Mouse (Mus musculus) urinary bladder, postnatal 14 days (tissue): ENCODE data around the gene Dixdc1.

ENCODE experiments used
- DNase-seq: peaks from one replicate; pipeline ENCODE4 v3.0.0; 2021; ENCODE audit warnings: low spot score

Gene Dixdc1

DNA sequence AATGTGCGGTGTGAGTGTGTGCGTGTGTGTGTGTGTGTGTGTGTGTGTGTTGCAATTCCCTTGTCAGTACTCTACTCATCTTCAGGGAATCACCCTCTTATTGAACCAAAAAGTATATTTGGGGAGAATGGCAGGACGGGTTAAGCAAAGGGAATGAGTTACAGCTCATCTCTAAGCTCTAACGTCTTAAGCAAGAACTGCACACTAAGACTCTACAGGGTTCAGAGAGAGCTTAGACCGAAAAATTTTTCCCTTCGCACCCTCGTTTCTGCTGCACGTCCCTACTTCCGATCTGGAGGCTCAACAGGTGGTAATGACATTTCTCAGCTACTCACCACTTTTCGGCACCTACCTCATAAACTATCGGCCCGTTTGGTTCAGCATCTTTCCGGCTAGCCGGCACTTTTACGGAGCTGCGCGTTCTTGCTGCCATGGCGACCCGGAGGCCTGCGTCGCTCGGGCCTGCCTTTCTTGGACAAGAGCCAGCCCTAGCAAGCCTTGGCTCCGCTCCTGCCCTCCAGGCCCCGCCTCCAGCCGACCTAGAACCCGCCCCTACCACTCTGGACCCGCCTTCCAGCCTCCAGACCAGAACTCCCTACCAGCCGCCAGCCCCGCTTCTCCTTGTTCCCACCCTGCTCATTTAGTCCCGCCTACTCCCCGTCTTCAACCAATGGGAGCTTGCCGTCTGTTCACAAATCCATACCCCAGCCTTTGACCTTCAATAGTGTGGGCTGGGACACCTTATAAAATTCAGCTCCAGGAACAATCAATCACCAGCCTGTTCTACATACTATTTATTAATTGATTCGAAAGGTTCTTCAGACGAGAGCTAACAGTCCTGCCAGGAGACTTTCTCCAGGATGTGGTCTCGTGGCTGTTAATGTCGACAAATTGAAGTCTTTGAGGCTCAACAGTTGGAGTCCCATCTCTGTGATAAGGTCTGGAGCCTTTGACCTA is at the start of gene Dixdc1:
Gene Dixdc1, minus strand, starts transcription at position 604 of the 957 bp plus-strand sequence.
- peak; percentile 94 for DNase-seq

DNA sequence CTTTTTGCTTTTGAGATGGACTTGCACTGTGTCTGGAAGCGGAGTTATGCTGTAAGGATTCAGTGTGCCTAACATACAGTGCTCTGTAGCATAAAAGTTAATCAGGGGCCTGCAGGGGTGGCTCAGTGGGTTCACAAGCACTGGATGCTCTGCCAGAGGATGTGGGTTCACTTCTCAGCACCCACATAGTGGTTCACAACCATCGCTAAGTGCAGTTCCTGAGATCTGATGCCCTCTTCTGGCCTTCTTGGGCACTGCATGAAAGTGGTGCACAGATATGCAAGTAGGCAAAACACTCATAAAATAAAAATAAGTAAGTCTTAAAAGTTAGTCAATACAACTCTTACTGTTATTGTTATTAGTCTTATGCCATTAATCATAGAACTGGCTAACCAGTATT is 42.8 kb upstream of the Dixdc1 start:
- DNase-seq = peak; percentile 38

DNA sequence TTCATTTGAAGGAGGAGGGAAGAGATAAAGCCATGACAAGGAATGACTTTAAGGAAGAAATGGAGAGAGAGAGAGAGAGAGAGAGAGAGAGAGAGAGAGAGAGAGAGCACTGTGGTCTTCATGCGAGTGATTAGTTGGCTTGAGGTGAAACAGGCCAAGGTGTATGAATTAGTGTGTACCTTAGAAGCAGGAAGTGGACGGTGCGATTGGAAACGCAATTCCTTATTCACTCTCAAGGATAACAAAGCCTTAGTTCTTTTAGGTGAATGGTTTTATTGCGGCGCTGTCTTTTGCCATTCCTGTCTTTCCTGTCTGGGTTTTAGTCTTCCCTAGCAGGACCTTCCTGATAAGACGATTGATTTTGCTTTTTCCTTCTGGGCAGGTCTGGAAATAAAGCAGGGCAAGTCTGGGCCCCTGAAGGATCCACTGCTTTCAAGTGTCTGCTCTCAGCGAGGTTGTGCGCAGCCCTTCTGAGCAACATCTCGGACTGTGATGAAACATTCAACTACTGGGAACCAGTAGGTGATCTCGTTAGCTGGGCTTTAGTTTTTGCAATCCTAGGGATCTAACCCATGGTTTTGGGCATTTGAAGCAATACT is 36.9 kb upstream of the Dixdc1 start:
- no peak for DNase-seq

DNA sequence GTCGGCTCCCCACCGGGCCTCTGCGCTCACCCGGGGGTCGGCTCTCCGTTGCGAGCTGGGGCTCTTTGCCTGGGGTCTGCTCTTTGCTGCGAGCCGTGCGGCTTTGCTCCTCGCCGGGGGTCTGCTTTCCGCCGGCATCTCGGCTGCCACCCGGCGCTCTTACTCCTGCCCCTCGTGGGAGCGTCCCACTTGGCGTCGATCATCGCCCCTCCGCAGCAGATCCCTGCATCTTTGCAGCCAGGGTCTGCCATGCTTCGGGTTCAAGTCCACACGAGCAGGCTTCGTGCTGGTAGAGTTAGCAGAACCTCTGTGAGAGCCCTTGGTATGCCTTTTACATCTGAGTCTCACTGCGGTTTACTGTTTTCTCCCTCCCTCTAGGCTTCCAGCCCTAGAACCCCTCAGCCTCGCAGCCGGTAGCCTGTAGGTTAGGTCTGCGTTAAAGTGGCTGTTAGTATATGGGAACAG is 36.4 kb upstream of the Dixdc1 start:
- DNase-seq = no peak

DNA sequence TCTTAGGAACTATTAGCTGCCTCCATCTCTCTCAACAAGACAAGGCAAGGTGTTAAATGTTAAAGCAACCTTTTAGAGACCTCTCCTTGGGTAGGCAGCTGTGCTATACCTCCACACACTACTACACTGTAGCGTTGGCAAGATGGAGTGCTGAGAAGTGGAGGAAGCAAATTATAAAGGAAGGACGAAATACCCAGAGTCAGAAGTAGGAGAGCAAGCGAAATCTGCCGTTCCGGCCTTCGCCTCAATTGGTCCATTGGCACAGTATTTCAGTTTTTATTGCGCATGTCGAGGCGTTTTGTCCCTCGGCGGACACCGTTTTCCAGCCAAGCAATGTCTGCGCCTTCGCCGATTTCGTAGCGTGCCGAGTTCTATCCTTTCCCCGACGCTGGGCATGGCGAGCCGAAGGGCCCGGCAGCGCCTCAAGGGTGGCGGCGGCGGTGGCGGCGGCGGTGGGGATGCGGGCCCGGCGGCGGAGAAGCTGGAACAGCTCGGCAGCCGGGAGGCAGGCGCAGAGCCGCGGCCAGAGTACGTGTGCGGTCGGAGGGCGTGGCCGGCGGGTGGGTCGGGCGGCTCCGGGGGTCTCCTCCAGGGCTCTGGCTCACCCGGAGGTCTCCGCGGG is 35.8 kb upstream of the Dixdc1 start, which contains the start of the genes Alg9 and 1110032A03Rik:
Gene Alg9, plus strand, starts transcription at position 29 of the 622 bp plus-strand sequence.
Gene 1110032A03Rik, minus strand, starts transcription at position 530 of the 622 bp plus-strand sequence.
- peak; percentile 89 for DNase-seq

DNA sequence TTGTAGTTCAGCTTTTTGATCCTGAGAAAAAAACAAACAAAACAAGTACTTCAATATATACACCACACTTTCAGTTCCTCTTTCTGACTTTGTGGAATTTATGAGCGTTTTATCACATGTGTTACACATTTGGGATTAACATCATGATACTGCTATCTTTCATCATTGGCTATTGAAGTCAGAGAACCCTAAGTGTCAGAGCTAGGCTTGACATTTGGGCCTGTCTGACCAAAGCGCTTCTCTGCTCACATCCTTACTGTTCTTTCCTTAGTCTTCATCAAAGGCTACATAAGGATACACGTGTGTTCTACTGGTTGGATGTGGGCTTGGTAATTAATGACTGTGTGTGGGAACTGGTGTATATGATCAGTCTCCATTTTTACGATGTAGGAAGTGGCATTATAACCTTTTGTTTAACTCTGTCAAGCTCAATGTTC is 34.7 kb upstream of the Dixdc1 start:
- no peak for DNase-seq

DNA sequence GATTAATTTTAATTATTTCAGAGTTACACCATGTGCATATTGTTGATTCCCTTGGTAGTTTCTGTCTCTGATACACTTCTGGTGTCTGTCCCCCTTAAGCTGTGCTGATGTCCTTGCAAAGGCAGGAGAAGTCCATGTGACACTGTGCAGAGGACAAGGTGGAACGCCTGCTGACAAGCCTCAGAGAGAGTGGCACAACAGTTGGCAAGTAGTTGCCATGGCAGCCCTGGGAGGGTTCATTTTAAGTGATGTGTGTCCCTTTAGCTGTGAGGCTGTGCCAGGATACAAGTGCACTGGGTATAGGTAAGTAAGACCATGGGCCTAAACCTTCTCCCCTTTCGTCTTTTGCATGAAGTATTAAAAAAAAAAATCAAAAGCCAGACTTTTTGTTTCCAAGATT is 30.7 kb upstream of the Dixdc1 start:
- no peak for DNase-seq

DNA sequence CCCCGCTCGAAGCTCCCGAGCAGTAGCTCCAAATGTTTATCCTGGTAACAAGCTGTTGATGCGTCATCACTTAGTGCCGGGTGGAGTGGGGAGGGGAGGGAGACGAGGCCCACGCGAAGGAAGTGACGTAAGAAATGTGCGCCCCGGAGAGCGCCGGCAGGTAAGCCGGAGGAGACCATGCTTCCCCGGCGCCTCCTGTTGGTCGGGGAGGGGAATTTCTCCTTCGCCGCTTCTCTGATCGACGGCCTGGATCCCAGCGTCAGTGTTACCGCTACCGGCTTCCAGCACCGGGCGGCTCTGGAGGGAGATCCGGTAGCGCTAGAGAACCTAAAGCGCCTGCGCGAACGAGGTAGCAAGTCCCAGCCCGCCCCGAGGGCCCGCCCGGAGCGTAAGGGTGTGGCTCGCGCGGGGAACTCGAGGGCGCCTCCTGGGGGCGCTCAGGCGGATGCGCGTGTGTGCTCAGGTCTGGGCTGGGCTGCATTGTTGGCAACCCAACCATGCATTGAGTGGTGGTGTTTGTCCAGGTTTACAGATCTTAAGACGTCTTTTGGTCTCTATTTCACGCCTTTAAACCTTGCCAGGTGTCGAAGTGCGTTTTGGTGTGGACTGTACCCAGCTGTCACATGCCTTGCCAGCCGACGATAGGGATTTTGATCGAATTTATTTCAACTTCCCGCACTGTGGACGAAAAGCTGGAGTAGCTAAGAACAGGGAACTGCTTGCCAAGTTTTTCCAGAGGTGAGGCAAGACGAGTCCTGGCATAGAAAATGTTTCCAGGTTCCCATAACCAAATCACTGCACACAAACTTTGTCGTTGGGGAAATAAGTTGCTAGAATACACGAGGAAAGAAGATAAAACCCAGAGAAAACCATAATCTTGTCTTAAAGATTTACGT is 29.0 kb upstream of the Dixdc1 start, which contains the start of gene Fdxacb1:
Gene Fdxacb1, plus strand, starts transcription at position 130 of the 896 bp plus-strand sequence.
- DNase-seq = peak; percentile 98

DNA sequence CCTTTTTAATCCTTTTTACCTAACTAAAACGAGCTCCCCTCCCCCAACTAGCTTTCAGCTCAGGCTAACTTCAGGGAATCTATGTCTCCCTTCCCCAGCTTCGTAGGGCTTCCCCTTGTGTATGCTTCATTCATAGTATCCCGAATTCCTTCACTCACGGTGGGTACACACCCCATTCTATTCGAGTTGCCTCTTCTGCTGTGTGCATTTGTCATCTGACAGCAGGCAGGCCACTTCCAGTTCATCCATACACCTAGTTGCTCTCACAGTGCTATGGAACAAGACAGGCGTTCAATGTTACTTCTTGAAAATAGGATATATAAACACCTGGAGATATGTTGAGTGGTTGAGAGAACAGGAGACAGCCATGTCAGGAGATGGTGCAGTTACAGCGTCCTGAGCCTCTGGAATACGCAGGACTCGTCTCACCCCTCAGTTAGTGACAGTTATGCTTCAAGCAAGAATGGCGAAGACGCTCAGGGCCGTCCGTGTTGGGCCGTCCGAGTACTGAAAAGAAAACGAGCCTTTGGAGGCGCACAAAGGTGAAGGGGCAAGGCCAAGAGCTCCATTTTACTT is 28.3 kb upstream of the Dixdc1 start:
- no peak for DNase-seq

DNA sequence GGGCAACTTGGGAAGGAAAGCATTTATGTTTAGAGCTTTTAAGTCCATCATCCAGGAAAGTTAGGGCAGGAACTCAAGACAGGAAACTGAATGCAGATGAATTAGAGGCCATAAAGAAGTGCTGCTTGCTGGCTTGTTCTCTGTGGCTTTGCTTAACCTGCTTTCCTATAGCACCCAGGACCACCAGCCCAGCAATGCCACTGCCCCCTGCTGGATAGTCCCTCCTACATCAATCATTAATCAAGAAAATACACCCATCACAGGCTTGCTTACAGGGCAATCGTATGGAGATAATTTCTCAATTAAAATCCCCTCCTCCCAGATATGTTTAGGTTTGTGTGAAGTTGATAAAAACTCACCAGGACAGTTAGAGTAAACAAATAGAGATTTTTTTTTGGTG is 24.0 kb upstream of the Dixdc1 start:
- DNase-seq = no peak

DNA sequence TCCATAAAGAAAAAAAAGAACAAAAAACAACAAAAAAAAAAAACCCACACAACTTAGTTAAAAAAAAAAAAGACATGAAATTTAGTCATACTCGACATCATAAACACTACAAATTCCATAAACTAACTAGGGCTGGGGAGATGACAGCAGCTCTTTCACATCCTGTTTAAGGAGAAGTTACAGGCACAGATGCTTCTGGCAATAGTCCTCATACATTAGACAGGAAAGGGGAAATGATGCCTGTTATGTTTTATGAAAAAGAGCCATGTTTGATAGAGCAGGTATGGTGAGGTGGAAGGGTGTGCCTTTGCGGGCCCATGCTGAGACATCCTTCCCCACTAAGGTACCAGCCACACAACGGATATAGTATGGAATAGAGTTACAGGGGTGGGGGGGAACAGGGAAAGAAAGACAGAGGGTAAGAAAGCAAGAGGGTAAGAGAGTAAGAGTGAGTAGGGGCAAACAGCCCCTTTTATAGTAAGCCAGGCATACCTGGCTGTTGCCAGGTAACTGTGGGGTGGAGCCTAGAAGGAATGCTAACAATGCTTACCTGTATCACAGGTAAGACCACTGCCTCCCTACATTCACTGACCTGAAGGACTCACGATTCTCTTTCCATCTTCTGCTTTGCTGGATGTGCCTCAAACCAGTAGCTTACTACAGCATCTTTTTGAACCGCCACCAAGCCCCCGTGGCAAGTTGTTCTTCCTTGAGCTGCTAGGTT is 22.4 kb upstream of the Dixdc1 start:
- DNase-seq = no peak

DNA sequence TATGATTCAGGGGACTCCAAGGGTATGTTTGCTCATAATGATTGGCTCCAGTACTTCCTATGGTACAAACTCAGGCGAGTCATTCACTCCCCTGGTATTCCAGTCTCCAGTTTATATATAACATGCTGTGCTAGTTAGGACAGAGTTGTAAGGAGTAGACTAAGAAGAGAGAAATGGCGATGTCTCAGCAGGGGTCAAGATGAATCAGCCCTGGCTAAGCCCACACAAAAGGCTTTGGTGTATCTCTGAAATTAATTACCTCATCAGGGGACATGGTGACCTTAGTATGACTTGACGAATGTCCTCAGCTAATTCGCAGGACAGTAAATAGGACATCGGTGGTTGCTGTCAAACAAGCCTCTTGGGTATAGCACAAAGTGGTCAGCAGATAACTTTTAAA is 17.4 kb upstream of the Dixdc1 start:
- DNase-seq = no peak

DNA sequence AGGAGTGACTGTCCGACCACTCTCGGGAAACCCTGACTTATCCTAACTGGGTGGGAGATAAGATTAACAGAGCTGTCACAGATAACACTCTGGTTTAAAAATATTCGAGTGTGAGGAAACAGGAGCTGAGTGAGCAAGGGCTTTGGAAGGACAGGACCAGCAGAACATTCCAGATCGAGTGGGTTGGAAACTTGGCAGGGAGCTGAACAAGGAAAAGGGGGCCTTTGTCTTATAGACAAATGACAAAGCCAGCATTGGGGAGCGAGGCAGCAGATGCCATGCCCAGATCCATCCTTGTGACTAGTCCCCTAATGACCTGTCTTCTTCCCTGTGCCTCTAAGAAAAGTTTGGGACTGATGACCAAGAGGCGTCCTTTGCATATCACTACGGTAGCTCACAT is 14.6 kb upstream of the Dixdc1 start:
- no peak for DNase-seq

DNA sequence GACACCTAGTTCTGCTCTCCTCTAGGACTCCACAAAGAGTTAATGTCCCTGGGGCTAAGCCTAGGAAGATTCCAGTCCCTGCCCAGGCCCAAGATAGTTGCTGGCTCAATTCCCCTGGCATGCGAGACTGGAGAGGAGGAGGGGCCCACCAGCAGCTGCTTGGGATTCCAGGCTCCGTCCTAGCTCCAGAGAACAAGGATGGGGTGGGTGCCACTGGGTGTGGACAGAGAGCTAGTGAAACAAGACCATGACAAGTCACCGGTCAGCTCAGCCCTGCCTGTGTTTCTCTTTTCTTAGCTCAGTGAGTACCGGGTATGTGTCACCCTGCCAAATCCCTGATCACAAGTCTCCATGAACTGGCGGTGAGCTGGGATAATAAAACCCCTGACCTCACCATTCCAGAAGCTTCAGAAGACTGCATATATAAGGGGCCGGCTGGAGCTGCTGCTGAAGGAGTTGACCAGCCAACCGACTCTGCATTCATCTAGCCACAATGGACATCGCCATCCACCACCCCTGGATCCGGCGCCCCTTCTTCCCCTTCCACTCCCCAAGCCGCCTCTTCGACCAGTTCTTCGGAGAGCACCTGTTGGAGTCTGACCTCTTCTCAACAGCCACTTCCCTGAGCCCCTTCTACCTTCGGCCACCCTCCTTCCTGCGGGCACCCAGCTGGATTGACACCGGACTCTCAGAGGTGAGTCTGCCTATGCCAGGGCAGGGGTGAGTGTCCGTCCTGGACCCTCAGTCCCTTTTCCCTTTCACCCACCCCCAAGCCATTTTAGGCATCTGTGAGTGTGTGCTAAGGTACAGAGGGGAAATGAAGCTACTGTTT is 13.7 kb upstream of the Dixdc1 start:
- peak; percentile 84 for DNase-seq

DNA sequence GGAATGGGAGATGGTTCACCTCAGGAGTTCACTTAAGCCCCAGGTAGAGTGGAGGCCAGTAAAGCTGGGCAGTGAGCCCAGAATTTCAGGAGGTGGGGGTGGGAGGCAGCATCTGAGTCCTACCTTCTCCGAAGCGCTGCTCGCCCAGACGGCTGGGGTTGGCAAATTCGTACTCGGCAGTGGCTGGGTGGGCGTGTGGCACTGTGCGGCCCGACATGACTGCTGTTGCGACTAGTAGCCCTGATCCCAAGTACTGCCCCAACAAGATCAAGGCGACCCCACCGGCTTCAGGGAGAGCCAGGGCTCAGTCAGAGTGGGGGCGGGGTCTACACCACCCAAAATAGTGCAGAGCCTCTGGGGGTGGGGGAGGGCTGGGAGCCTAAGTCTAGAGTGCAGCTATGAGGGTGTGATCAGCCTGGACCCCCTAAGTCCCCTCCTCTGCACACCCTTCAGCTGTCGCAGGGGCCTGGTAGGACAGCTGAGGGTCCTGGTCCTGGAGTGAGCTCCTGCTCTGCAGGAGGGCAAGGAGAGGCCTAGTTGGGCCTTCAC is 12.8 kb upstream of the Dixdc1 start, which contains the start of gene Hspb2:
Gene Hspb2, minus strand, starts transcription at position 301 of the 549 bp plus-strand sequence.
- DNase-seq = peak; percentile 32

DNA sequence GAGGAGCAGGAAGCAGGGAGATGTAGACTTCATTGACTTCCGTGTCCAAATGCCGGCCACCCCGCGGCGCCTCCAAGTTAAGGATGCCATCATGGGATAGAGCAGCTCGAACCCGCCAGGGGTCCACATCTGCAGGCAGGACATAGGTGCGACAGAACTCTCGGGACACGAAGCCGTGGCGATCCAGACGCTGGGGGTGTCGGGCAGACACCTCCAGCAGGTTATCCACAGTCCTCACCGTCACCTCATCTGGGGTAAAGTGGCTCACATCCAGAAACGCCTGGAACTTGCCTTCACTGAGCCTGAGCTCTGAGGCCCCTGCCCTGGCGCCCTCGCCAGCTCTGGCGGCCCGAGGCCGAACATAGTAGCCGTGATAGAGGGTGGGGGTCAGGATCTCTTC is 12.0 kb upstream of the Dixdc1 start, which contains the start of gene Cryab:
Gene Cryab, plus strand, starts transcription at position 3 of the 400 bp plus-strand sequence.
- DNase-seq = no peak

DNA sequence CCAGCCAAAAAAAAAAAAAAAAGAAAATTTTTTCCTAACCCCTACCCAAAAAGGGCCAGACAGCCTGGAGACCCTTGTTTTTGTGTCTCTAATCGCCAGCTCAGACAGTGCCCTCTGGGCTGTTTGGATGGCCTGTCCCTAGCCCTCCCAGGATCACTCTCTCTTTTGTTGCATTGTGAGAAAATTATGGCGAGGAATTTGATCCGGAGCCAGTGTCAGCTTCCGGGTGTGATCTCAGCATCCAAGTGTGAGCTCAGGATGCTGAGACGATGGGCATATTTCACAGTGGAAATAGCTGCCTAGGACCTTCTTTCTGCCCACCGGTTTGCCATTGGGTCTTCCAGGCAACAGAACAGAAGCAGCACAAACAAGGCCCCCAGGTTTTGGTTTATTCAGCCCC is 11.4 kb upstream of the Dixdc1 start:
- no peak for DNase-seq

DNA sequence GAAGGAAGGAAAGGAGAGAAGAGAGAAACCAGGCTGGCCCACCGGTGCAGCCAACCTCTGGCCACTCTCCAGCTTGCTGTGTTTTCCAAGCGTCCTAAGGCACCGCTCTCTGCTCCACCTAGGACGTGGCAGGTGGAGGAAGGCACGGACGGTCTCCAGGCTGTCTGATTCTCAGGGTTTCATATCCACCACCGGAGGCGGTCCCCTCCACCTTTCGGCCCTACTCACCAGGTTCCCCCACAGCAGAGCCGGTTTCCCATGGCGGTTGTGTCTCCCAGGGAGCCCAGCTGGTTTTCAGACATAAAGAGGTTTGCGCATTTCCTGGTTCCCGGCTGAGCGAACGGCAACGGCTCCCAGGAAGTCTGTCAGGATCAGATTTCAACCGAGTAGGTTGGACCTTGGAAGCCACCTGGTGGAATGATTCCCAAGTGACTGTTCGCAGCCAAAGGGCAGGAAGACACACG is 6.9 kb upstream of the Dixdc1 start, which contains the start of gene 2310030G06Rik:
Gene 2310030G06Rik, minus strand, starts transcription at position 323 of the 464 bp plus-strand sequence.
- DNase-seq = peak; percentile 64

DNA sequence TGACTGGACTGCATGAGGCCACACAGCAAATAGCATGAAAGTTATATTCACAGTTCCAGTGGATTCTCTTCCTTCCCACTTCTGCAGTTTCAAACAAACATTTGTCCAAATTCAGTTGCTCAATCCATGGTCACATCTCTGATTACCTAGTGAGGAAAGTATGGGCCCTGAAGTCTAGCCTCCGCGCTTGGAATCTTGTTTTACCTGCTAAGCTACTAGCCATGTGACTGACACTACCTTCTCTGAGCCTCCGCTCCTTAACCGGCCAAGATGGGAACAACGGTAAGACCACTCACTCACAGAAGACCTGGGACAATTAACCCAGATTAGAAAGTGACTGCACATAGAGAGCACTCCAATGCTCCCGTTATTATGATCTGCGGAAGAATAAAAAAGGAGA is 6.5 kb upstream of the Dixdc1 start:
- peak; percentile 53 for DNase-seq
